Mouse (Mus musculus): Measurements from ENCODE around the gene Nlrc4.

DNA sequence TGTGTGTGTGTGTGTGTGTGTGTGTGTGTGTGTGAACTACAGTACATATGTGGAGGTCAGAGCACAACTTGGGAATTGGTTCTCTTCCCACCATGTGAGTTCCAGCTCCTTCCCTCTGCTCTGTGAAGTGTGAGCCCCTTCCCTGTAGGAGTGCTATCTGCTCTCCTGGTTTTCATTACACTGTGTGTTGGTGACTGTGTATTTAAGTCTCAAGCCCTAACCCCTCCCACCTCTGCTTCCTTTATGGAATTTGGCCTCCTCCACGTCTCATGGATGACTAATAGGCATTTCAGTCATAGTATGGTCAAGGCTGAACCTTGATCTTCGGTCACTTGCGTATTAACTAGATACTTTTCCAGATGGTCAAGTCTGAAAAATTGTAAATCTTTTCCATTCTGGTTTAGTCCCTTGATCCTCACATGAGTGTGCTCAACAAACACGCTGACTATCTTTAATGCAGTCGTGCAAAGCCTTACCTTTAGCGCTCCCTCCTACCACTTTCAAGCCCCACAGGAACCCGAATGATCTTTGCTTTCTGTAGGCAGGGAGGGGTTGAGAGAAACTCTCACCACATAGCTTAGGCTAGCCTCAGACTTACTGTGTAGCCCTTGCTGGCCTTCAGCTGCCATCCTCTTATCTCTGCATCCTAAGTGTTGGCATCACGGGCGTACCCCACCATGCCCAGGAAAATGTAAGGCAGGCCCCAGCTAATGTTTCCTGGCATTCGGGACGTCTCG is 56.3 kb downstream of the Nlrc4 start:
- TF ChIP-seq CTCF (IDR thresholded peaks at IDR 0.05; ENCODE audit: borderline replicate concordance, insufficient read depth, low read length) = no peak
- TF ChIP-seq POLR2A (IDR thresholded peaks at IDR 0.05; ENCODE audit: low read depth, low read length) = peak; percentile 44; the same call in 1 of the 2 replicates

All from embryonic fibroblast, embryonic 13.5 days (primary cell).